Mouse (Mus musculus) bone marrow, adult 2 months (tissue): ENCODE results near the gene F5.

Experiments
- CTCF ChIP-seq: fragments of 200-500 bp; IDR thresholded peaks from 2 replicates; pipeline ENCODE4 v1.5.1; 2011; ENCODE audit warnings: low read length, control low read depth; ENCODE audit not compliant: control insufficient read depth, insufficient read depth
- POLR2A ChIP-seq: fragments of 200-500 bp; IDR thresholded peaks from 2 replicates; pipeline ENCODE4 v1.6.1; 2011; ENCODE audit warnings: low read depth, mild to moderate bottlenecking, control low read depth, low read length, borderline replicate concordance; ENCODE audit not compliant: control insufficient read depth

GRCm38 (mm10) chr1:164215097-164215496 lies 63.5 kb downstream of the F5 start:
- TF ChIP-seq CTCF = no peak
- no peak for TF ChIP-seq POLR2A
